Mouse (Mus musculus) gastrocnemius, postnatal 10 days (tissue): ENCODE data around the gene Rala. TPM values are rescaled to one million over a fixed set of nuclear protein-coding genes. Genes with fewer than 3 reads are reported as not detected.
"Not testable (repeated sequence)": the region's sequence is repeated elsewhere in the genome, so short reads cannot be mapped to it uniquely, and the experiment has no call there.

Experiments used
- DNase-seq: peaks from one replicate; pipeline ENCODE4 v3.0.0; 2021; ENCODE audit warnings: mixed read lengths
- long read RNA-seq, 2 experiments: library from polyadenylated mRNA; stranded (forward); transcript quantifications; one replicate each; pipeline ENCODE4 v2.0.0; 2021
- total RNA-seq, 2 experiments: library from RNA; stranded (reverse); gene quantifications; 2 replicates each; pipeline ENCODE4 v1.2.3; 2021

Gene Rala
- 10 to 100 TPM; 31.0 to 33.0 TPM for total RNA-seq
- long read RNA-seq, experiment 1, transcript Rala-201 (5 exons, 2,688 nt), result major isoform, 47 of 53 reads
- long read RNA-seq, experiment 1, partial matches to known transcripts, result 6 of 53 reads
- long read RNA-seq, experiment 1, other reads (novel, unspliced or antisense), result 0 of 53 reads
- long read RNA-seq, experiment 2, transcript Rala-201 (5 exons, 2,688 nt), result major isoform, 43 of 45 reads
- long read RNA-seq, experiment 2, partial matches to known transcripts, result 1 of 45 reads
- long read RNA-seq, experiment 2, other reads (novel, unspliced or antisense), result 1 of 45 reads

DNA sequence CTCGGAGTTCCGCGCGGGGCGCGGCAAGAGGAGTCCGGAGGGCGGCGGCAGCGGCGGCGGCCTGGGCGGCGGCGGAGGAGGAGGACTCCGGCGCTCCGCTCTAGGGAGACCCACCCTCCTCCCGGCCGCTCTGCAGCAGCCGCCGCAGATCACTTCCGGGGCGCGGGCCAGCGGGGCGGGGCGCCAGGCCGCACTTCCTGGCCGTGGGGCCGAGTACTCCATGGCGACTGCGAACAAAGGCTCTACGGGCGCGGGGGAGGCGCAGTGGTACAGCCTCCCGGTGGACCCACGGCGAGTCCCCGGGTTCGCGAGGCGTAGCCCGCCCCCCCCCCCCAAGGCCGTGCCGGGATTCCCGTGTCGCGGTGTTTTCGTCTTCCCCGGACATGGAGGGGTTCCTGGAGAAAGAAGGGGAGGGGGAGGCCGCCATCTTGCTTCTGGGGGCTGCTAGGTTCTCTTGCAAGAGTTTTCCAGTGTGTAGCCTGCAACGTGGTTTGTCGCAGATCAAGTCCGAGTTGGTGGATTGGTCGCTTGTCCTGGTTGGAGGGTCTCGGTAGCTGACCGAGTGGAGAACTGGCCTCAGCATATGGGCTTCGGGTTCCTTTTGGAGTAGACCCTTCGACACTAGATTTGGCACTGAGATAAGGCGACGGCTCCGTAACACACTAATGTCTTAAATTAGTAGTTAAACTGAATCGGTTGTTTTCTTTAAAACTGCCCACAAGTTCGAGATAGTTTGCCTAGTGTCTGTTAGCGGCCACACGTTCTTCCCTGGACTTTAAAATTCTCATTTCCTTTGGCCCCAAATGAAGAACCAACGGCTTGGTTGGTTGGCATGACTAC is at the start of gene Rala:
Gene Rala (minus strand): TSS at position 162 of the 840 bp plus-strand sequence.
- DNase-seq, result peak; percentile 99

DNA sequence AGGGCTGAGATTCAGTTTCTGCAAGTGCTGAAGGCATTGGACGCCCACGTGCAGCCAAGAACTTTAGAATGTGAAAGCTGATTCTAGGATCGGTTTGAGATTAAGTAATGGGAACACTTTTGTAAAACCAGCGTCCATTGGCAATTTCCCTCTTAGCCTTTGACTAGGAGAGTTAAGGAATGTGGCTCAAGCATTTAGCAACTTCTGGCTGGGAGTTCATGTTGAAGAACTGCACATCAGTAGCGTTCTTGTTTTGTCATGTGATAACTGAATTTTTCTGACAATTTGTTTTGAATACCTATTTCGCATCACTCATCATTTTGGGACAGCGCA is 49.4 kb upstream of the Rala start:
- DNase-seq, result no peak

DNA sequence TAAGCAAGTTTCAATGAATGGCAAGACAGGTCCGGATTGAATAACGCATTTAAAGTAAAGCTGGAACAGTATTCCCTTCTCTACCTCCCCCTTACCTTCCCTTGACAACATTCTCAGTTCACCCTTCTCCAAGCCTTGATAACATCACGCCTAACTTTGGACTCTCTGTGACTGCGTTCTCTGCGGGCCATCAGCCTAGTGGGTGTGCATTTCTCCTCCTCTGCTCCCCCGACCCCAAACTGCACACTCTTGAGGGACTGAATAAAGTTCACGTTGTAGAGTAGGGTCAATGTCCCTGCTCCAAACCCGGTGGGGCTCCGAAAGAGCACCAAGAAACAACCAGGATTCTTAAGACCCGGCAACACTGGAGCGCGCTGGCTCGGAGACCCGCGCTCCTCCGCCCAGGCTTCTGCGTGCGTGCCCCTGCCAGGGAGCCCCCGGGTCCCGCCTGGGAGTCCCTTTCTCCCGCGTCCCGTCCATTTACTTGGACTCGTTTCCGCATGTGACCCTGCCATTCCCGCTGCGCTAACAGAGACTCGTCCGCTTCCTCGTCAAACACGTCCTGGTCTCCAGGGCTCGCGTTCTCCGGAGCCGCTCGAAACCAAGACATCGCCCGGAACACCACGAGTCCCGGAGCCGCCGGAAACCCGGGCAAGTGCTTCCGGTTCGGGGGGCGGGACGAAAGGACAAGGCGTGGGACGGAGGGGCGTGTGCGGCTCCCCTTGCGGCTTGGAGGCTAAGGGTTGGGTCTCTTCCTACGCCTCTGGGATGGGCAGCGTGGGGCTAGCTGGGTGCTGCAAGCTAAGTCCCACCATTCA is 48.9 kb upstream of the Rala start, which contains the start of gene Yae1d1:
Gene Yae1d1 (minus strand): TSS at position 653 of the 818 bp plus-strand sequence.
- peak; percentile 98 for DNase-seq

DNA sequence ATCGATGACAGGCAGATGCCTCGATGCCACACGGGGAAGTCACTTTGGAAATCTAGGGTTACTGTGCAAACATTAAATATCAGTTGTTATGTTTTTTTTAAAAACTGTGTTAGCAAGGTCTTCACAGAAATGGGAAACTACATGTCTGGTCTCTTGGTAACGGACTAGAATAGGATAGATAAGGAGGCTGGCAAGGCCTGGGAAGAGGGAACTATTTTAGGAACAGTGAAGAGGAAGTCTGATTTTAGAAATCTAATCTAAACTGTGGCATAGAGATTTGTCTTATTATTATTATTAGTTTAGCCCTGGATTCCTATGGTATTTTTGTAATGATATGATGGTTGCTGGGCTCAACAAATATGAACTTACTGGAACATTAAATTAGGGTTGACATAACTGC is 48.0 kb upstream of the Rala start:
- no peak for DNase-seq

DNA sequence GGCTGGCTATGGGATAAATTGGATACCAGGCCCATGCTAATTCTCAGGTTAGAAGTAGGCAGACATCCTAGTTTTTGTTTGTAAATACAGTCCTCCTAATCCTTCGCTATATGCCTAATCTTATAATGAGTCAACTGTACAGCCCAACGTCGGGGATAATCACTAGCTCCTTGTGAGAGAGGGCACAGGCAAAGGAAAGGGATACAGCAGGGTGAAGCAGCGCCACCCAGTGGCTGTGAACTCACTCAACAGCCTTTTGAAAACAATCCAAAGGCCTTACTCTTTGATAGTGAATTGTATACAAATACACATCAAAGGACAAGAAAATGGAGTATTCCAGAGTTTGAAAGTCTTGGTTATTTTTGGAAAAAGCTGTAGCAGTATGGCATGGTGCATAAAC is 39.2 kb upstream of the Rala start:
- peak; percentile 59 for DNase-seq

DNA sequence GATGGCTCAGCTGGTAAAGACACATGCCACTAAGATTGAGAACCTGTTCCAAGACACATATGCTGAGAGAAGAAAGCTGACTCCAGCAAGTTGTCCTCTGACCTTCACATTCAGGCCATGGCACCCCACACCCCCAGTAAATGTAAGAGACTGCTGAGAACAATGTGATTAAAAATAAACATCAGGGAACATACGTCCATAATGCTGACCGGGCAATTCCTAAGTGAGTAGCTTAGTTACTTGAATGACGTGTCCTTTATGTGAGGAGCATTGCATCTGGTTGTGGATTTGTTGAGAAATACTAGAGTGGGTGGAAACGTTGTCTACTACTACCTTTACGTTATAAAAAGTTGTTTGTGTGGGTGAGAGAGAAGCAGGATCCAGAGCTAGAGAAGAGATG is 38.6 kb upstream of the Rala start:
- DNase-seq, result no peak

DNA sequence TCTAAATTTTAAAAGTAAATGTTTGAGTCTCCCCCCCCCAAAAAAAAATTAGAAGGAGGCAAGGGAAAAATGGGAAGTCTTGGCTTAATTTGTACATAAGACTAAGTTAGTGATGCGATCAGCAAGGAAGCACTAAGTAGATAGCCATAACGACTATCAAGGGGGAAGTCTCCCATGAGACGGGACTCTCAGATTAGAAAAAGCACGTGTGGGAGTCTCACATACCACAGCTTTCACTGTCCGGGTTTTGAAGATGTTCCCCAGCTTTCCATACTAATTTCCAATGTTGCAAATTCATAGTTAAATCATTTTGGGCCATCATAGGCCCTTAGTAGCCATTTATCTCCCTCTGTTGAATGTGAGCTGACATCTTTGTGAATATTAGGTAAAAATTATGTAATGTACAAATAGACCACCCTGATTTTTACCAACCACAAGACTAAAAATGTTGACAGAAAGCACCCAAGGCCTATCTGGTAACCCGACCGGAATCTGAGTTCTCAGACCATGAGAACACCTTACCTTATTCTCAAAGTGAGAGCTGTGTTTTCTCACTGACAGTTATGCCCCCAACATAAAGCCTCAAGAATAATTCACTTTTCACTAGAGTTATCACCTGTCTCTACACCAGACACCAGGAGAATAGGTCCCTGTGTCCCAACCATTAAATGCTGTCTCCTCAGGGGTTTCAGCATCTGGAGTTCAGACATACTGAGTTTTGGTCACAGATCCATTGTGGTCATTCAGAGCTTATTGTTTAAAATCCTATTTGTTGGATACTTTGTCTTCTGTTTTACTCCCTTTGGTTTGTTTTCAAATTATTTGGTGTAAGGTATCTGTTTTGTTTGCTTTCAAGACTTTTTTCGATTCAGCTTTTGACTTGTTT is 33.1 kb upstream of the Rala start:
- no peak for DNase-seq

DNA sequence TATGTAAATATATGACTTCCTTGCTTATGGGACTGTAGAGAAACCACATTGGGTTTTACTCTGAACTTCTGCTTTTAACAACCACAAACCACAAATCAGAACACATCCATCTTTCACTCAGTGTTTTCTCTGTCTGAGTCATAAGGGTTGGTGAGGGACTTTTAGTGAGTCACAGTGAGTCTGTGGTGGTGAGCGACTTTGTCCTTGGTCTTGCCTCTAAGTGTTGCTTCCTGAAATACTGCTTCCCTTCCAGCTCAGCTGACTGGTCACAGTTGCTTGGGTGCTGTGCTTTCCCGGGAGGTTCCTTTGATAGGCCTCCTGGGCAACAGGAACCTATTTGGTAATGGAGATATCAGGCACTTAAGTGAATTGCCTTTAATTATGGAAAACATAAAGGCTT is 31.9 kb upstream of the Rala start:
- no peak for DNase-seq

DNA sequence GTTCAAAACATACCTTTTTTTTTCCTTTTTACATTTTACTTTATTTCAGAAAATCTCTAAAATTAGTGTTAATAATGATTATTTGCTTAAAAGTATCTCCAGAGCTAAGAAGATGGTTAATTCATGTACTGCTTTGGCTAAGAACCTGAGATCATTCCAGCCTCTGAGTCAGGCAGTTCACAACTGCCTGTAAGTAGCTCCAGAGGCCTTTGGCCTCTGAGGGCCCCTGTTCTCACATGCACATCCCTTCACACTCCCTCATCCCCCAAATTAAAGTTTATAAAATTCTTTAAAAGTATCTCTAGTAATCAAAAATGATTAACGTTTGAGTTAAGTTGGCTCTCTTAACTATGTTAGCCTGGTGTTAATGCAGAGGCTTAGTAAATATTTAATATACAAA is 31.4 kb upstream of the Rala start:
- no peak for DNase-seq

DNA sequence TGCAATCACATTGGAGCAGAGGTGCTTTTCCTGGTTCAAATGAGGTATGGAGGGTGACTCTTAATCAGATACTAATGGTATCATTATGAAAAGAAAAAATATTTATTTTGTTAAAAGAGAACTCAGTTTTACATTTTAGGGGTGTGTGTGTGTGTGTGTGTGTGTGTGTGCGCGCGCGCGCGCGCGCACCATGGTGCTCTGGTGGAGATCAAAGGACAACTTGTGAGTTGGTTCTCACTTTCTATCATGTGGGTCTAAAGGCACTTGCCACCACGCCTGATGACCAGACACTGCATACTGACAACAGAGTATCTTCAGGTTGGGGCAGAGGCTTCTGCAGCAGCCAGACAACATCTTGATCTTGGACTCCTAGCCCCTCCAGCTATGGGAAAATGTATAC is 30.7 kb upstream of the Rala start:
- DNase-seq, result no peak

DNA sequence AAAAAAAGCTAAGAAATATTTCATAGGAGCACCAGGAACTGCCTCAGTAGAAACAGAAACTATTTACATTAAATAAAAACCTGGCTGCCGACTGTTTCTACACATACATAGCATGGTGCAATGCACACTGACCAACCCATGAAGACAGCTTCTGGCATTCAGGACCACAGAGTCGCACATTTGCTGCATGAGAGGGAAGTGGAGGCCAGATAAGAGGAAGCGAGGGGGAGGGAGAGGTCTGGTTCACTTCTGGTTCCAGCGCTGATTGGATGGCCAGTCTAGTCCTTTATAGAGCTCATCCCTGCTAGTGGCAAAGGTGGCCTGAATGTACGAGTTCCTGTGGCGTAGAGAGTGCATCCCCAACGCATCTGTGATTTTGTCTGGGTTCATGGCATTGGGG is 16.6 kb upstream of the Rala start:
- no peak for DNase-seq

DNA sequence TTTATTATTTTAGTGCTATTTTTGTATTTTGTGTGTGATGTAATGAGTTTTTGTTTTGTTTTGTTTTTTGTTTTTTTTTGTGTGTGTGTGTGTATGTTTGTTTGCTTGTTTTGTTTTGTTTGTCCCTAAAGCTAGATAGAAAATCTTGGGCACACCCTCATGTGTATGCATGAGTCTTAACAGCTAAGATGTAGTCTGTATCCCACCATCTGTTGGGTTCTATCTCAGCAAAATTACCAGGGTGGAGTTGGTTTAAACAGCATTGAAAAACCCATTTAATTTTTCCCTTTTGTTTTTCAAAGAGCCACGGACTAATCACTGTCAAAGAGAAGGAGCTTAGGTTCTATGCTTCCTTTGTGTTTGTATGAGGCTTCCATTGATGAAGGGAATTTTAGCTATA is 10.2 kb upstream of the Rala start:
- no peak for DNase-seq

DNA sequence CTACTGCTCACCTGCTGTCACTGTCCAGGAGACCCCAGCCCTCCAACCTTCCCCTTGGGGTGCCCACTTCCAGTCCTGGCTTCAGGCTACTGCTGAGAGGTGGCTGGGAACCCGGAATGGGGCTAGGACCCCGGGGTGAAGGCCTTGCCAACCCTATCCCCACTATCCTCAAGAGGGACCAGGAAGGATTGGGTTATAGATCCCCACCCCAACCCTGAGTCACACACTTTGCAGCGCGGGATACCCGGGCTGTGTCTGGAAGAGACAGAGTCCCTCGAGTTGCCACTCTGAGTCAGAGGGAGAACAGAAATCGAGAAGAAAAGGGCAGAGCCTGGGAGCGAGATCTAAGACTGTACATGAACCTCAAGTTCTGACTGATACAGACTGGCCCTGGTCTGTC is 6.5 kb upstream of the Rala start:
- DNase-seq, result not testable (repeated sequence)

DNA sequence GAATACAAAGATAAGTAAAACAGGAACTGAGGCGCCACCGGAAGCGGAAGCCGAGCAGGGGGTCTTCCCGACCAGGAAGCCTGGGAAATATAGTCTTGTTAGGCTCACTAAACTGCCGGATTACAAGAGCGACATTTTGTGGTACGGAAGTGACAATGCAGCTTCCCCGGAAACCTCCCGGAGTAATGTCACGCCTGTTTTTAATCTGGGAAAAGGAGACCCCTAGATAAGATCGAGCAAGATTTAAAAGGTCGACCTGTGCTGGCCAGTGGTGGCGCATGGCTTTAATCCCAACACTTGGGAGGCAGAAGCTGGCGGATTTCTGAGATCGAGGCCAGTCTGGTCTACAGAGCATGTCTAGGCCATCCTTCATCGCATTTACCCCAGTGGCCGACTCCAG is 5.5 kb upstream of the Rala start:
- no peak for DNase-seq

DNA sequence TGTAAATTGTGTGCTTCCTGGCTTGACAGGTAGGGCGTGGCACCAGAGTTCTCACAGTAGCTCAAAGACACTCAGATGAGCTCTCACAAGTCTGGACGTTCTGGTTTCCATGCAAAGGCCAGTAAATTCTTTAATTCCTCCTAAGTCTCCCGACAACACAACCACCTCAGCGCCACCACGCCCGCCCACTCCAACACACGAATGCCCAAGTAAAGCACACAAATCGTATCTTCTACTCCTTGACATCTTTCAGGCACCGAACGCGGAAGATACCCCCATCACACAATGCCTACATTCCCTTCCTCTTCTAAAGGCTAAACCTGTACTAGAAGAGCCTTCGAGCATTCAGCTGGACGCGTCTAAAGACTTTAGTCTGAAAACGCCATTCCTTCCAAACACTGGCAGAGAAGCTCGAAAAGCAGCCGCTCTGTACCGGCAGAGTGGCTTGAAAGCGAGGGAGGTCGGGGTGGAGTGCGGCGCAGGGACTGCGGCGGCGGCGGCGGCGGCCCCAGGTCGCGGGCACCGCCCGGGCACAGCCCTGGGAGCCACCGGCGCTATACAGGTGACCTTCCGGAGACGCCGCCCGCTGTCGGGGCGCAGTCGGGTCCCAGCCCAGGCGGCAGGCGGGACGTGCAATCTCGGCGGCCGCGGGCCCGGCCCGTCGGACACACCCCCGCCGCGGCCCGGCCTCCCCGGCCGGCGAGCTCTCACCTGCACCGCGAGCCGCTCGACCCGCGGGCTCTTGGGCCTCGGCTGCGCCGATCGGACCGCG is 547 bp downstream of the Rala start:
- DNase-seq, result peak; percentile 8

DNA sequence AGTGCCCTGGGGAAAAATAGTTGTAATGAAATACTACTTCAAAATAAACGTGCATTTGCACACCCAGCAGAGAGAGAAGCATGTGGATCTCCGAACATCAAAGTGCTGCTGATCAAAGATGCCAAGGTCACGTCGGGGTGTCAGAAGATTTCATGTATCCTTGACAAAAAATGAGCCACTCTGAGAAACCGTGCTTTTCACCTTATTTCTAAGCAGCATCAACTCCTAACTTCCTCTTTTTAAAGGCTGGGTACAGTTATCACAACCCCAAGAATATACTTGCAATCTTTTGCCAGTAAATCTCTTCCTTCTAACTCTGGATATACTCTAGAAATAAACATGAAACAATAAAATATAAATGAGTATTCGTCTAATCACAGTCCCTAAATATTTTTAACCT is 1.7 kb downstream of the Rala start:
- DNase-seq, result no peak

DNA sequence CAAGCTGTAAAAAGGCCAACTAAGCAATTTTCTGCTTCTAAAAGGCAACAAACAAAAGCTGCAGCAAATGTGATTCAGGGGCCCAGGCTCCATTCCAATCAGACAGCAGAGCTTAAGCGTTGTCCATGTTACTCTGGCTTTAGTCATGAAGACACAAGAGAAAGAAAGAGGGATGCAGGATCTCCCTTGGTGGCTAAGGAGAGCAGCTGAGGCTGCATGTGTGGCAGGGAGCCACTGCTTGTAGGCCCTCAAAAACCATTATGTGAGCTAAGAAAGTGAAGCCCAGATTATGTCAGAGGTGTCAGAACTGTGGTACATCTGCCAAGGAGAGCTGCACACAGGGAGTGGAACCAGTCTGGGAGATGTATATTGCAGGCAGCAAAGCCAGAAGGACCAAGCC is 36.7 kb downstream of the Rala start:
- no peak for DNase-seq

DNA sequence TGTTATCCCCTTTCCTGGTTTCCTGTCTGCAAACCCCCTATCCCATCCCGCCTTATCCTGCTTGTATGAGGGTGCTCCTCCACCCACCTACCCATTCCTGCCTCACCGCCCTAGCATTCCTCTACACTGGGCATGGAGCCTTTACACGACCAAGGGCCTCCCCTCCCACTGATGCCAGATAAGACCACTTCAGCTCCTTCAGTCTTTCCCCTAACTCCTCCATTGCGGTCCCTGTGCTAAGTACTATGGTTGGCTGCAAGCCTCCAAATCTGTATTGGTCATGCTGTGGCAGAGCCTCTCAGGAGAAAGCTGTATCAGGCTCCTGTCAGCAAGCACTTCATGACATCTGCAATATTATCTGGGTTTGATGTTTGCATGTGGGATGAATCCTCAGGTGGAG is 42.6 kb downstream of the Rala start:
- DNase-seq, result no peak

DNA sequence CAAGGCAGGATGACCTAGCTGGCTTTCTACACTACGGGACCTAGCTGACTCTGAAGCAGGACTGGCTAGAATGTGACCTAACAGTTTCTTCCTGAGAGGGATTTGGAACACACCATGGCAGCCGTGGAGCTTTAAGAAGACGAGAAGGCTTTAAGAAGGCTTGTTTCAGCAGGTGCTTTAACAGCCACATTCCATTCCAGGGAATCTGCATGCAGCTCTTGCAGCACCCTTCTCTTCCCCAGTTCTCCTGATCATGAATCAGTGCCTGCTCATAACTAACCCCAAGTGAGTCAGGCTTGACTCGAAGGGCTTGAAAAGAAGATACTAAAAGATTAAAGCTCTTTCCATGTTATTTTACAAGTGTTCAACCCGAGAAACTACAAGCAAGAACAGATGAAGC is 43.4 kb downstream of the Rala start:
- no peak for DNase-seq

DNA sequence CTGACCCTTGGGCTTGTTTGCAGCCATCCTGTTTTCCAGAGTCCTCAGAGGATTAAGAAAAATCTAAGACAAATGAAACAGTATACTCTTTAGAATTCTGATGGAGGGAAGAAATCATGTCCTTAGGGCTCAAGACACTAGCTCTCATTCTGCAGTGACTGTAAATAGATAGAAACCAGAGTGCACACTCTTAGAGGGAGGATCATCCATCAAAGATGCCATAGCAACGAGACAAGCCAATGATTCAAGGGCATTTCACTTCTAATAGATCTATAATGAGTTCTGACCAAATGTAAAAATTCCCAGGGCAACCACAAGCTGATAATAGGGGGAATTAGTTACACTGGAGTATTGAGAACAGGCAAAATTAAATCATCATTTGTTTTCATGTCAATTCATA is 47.0 kb downstream of the Rala start:
- no peak for DNase-seq

DNA sequence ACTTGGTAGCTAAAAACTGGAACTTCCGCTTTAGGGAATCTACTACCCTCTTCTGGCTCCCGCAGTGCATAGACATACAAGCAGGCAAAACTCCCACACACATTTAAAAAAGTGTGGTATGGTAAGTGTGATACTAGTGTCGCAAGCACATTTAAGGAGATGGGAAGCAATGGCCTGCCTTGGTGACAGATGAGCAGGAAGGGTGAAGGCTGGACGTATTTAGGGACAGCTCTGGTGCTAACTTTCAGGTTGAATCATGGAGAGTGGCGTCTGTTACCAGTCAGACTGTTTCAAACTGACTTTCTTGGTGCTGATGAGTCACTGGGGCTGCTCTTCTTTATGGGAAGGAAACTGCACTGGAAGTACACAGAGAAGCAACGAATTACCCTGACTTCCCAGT is 52.5 kb downstream of the Rala start:
- no peak for DNase-seq
